Mouse (Mus musculus): Measurements from ENCODE around the gene Bbx.

- TF ChIP-seq POLR2A (IDR thresholded peaks at IDR 0.05; ENCODE audit: insufficient read length, low read depth): no peak
- no peak for TF ChIP-seq USF1 (IDR thresholded peaks at IDR 0.05; ENCODE audit: low read depth)
- TF ChIP-seq MYOD1 (IDR thresholded peaks at IDR 0.05; ENCODE audit: control insufficient read depth in 1 of 3, insufficient read length in 2 of 3, low read depth in 2 of 3): no peak
- TF ChIP-seq TCF12 (IDR thresholded peaks at IDR 0.05; ENCODE audit: insufficient read depth, poor library complexity, severe bottlenecking): no peak
- no peak for TF ChIP-seq TCF3 (IDR thresholded peaks at IDR 0.05; ENCODE audit: insufficient read length, low read depth)
- TF ChIP-seq MAX (IDR thresholded peaks at IDR 0.05; ENCODE audit: low read depth): no peak
- TF ChIP-seq REST (IDR thresholded peaks at IDR 0.05; ENCODE audit: insufficient read depth, insufficient read length): no peak
- TF ChIP-seq MYOG (IDR thresholded peaks at IDR 0.05; ENCODE audit: control insufficient read depth in 1 of 3, insufficient read depth in 1 of 3, insufficient read length in 2 of 3, low read depth in 2 of 3): no peak
- TF ChIP-seq SRF (IDR thresholded peaks at IDR 0.05; ENCODE audit: control insufficient read depth, insufficient read length, low read depth): no peak
- TF ChIP-seq POLR2AphosphoS2 (IDR thresholded peaks at IDR 0.05; ENCODE audit: insufficient read length, low read depth): no peak
These were observed 125.5 kb downstream of the Bbx start for GRCm38 (mm10) chr16:50306727-50307126.
